Mouse (Mus musculus) layer of hippocampus, postnatal 14 days (tissue): ENCODE measurements around the gene Hist1h1a. TPM values are rescaled to one million over a fixed set of nuclear protein-coding genes. Genes with fewer than 3 reads are reported as not detected.
"Not testable (repeated sequence)": the region's sequence is repeated elsewhere in the genome, so short reads cannot be mapped to it uniquely, and the experiment has no call there.

Experiments
- DNase-seq, 2 experiments: peaks; one replicate each; pipeline ENCODE4 v3.0.0; 2021 to 2022; ENCODE audit warnings: low spot score in 2 of 2, mixed read lengths in 1 of 2
- total RNA-seq, 2 experiments: library from RNA; stranded (reverse); gene quantifications; 2 replicates each; pipeline ENCODE4 v1.2.3; 2021

The Hist1h1a gene
- total RNA-seq, 2 experiments from 2014 or later = 22.8 to 32.9 TPM

DNA sequence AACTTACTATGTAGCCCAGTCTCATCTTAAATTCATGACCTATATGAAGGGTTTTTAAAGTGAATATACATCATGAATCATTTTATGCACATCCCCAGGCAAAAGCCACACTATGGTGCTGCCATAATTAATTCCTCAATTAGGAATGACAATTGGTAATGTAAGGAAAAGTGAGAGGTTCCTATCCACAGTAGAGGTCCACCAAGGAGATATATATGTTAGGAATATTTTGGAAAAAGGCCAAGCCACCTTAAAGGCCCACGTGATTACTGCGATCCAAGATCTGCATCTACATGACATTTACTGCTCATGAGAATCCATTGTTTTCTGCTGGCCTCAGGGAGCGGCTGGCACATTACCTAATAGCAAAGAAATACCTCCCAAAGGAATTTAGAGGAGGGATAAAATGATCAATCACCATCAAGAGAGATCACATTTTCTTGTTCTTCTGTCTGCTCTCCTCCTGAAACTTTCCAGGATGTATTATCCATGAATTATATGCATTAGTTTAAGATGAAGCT lies 4.2 kb upstream of the Hist1h1a start:
- no peak for DNase-seq

DNA sequence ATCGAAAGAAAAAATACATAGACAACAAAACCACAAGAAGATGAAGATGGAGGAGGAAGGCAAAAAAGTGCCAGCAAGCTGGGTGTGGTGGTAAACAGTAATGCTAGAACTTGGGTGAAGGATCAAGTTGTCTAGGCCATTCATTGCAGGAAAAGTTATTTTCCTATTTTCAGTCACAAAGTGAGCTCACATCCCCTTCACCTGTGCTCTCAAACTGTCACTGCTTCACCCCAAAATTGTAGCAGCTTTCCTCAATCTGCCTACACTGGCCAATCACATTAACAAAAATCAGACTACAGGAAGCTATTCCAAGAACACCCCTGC lies 3.6 kb upstream of the Hist1h1a start:
- no peak for DNase-seq

DNA sequence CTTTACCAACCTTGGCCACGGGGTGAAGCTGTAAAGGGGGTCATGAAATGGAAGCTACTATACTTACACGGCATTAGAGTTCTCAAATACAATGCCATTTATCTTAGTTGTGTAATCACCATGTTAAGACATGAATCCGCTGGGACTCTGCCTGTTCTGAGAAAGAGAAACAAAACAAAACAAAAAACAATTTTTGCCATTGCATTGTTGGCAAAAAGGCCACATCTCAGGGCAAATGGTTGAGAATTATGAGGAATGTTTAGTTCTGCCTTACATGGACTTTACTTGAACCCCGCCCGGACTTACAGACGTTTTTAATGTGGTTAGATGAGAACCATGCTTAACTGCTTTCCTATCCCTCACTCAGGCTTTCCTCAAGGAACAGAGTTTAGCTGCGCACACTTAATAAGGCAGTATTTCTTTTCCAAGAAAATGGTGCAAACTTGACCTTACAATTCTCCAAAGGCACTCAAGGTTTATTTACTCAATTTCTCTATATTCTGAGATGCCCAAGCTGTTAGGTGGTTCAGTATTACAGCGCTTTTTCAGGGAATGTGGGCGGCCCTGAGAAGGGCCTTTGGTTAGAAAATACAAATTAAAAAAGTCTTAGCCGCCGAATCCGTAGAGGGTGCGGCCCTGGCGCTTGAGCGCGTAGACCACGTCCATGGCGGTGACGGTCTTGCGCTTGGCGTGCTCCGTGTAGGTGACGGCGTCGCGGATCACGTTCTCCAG lies 3.1 kb upstream of the Hist1h1a start:
- no peak for DNase-seq

DNA sequence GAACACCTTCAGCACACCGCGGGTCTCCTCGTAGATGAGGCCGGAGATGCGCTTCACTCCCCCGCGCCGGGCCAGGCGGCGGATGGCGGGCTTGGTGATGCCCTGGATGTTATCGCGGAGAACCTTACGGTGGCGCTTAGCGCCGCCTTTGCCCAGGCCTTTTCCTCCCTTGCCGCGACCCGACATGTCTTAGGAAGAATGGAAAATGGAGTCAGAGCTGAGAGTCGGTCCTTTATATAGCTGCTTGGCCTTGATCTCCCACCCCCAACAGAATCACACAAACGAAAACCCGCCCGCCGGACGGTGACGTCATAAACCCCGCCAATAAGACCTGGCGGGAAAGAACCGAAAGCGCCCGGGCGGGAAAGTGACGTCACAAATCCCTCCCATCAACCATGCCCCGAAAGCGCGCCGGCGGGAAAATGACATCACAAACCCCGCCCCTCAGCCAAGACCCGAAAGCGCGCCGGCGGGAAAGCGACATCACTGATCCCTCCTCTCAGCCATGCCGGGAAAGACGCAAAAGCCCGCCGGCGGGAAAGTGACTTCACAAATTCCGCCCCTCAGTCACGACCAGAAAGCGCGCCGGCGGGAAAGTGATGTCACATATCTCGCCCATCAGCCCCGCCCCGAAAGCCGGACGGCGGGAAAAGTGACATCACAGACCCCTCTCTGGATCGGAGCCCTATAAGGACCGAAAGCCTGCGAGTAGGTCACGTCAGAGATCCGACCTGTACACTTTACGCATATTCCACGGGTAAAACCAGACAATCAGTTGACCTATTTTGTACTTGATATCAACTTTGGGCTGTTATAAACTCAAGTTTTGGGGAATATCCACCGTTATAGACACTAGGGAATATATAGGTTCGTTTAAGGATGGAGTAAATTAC lies 2.2 kb upstream of the Hist1h1a start, which contains the start of gene Hist1h4a:
Gene Hist1h4a, minus strand, starts transcription at position 259 of the 893 bp plus-strand sequence.
- DNase-seq = peak; percentile 98 to 99

DNA sequence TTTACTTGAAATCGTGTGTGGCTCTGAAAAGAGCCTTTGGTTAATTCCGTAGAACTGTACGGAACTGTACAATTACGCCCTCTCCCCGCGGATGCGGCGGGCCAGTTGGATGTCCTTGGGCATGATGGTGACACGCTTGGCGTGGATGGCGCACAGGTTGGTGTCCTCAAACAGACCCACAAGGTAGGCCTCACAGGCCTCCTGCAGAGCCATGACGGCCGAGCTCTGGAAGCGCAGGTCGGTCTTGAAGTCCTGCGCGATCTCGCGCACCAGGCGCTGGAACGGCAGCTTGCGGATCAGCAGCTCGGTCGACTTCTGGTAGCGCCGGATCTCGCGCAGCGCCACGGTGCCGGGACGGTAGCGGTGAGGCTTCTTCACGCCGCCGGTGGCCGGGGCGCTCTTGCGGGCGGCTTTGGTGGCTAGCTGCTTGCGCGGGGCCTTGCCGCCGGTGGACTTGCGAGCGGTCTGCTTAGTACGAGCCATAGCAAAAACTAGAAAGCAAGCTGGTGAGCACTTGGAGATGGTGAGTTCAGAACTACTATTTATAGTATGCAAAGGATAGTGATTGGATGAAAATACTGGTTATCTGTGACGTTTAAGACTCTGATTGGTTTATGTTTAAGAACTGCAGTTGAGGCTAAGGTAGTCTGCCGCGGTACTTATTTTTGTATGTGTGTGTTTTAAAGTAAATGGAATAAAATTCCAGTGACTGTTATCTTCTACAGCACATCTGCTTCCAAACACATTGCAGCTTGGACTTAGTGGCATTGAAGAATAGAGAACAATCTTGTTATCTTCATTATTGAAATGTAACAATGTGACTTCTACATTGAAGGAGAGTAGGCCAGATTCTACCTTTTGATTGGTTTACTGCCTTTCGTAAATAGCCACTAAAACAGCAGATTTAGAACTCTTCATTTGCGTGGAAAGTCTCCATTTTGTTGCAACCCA lies 1.3 kb upstream of the Hist1h1a start, which contains the start of gene Hist1h3a:
Gene Hist1h3a, minus strand, starts transcription at position 516 of the 951 bp plus-strand sequence.
- peak; percentile 52 to 86 for DNase-seq

DNA sequence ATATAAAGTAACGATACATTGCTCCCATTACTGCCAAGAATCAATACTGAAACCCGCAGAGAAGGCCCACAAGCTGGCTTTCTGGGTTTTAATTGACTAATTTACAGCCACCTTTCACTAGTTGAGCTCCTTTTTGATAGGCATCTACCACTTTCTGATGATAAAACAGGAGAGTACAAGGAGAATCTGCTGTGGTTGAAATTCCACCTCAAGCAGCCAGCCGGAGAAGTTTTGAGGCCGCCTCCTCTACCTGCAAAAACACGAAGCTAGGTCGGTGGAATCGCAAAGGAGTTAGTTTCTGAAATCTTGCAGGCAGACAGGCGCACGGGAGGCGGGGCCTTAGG lies 252 bp upstream of the Hist1h1a start:
- no peak for DNase-seq

DNA sequence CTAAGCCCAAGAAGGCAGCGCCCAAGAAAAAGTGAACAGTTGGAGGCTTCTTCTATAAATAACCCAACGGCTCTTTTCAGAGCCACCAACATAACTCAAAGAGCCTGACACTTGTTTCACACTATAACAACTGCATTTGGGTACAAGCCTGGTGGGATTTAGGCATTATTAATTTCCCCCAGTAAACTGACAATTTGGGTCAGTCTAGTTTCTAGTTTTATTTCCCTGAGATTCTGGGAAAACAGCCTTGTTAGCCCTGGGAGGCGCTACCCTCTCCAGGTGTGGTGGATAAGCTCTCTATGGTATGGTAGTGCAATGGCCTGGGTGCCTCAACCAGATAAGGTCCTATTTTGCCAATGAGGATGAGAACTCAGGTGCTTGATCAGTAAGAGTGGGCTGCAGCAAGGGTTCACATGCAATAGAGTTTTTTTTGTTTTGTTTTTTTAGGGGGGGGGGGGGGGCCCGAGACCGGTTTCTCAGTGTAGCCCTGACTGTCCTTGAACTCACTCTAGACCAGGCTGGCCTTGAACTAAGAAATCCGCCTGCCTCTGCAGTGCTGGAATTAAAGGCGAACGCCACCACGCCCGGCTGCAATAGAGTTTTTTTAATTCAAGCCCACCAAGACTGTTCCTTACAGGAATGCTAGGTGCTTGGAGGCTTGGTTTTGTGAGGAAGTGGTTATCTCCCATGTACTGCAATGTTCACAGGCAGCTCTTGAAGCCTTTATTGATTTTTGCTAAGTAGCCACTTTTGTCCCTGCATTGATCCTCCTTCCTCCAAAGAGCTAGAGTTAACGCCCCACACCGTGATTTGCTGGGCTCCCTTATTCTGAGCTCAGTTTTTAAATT lies 1.1 kb downstream of the Hist1h1a start:
- no peak for DNase-seq

DNA sequence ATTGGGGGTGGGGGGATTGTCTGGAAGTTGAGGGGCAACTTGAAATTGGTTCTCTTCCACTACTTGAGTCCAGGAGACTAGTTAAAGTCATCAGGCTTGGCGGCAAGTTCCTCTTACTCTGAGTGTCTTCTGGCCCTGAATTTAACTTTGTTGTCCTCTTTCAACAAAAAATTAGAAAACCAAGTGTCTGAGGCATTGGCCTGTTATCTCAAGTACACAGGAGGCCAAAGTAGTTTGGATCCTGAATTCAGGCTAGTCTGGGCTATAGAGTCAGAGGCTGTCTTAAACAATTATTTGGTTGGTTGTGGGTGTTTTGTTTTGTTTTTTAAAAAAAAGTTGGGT lies 1.7 kb downstream of the Hist1h1a start:
- DNase-seq = no peak

DNA sequence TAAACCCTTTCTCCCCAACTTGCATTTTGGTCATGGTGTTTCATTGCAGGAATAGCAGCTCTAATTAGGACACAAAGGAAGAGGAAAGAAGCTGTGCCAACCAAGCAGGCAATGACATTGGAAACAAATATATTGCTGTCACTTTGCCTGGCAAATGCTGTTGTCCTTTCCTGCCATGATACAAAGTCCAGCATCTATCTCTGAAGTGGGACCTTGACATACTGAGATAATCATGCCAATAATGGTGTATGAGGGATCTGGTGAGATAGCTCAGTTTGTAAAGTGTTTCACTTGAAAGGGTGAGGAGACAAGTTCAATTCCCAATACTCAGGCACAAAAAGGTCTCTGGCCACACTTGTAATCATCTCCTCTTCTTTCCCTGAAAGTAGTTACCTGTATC lies 3.3 kb downstream of the Hist1h1a start:
- DNase-seq = no peak

DNA sequence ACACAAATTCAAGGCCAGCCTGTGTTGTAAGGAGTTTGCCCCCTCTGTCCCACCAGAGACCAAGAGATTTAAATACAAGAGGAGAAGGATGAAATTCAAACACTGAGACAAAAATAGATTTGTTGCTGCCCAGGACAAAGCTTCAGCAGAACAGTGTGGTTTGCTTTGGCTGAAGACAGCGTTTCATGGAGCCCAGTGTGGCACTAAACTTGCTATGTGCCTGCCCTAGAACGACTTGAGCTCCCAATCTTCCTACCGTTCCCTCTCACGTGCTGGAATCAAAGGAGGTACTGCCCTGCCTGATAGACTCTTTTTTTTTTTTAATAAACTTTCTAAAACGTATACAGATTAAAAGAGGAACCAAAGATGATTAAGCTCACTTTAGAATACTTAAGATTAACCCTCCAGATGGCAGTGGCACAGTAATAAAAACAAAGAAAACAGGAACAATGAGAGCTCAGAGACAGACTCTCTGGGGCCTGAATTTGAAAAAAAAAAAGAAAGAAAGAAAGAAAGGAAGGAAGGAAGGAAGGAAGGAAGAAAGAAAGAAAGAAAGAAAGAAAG lies 5.5 kb downstream of the Hist1h1a start:
- no peak for DNase-seq

DNA sequence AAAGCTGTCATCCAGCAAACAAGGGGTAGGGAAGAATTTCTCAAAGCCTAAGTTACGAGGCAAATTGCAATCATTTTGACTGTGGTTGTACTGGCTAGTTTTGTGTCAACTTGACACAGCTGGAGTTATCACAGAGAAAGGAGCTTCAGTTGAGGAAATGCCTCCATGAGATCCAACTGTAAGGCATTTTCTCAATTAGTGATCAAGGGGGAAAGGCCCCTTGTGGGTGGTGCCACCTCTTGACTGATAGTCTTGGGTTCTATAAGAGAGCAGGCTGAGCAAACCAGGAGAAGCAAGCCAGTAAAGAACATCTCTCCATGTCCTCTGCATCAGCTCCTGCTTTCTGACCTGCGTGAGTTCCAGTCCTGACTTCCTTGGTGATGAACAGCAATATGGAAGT lies 6.1 kb downstream of the Hist1h1a start, which contains the start of gene Trim38:
Gene Trim38, plus strand, starts transcription at position 301 of the 400 bp plus-strand sequence.
- DNase-seq = not testable (repeated sequence)

DNA sequence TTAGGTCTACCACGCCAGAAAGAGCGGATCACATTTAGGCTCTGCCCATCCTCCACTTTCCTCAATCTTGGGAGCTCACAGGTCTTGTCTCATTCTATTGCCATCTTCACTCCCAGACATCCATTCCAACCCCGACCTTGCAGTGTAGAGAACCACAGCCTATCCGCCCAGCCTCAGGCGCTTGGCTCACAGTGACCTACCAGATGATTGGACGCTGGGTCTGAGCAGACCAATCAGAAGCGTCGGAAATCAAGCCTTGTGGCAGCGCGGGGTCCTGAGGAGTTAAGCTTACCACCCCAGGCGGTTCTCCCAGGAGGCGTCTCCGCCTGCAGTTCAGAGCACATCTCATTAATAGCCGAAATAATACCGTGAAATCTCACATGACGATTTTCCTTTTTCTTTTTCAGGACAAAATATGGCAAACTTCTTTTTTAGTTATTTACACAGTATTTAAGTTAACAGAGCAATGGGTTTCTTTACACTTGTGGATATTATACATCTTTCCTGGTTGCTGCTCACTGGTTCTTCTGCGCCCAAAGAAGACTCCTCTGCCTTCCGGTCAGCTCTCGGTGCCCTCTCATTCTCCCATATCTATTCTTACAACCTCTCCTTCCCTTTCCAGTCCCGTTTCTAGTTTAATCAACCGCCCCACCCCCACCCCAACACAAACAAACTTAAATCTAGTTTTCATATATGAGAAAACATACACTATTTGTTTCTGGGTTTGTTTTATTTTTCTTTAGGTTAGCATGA lies 9.3 kb downstream of the Hist1h1a start:
- DNase-seq = peak in 1 of 2 experiments; percentile 21

DNA sequence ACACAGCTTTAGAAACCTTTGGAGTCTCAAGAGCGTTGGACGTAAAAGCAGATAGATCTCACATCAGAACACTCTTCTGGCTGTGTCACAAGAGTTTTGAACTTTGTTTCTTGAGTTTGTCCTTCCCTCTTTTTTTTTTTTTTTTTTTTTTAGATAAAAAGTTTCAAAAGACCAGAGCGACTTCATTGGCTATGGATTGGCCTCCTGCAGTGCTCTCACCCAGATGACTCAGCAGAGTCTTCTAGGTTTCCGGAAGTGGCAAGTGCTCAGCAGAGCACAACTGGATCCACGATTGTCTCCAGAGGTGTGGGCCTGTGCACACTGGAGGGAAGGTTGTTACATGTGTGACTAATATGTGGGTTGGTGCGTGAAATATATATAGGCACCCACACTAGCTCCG lies 14.9 kb downstream of the Hist1h1a start:
- no peak for DNase-seq

DNA sequence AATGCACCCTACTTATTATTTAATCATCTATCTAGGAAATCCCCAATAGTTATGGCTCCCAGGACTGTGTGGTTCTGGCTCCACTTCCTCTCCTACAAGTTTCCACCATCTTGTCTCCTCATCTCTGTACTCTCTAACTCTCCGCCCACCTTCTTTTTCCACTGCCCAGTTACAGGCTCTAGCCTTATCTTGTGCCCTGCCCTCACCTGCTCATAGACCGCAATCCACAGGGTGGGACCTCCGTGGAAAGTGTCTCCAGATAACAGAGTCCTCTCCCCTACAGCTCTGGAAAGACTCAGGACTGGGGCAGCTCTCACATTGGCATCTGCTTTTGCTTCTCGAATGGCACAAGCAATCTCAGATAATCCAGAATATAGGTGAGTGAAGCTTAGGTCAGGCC lies 15.6 kb downstream of the Hist1h1a start:
- DNase-seq = no peak

DNA sequence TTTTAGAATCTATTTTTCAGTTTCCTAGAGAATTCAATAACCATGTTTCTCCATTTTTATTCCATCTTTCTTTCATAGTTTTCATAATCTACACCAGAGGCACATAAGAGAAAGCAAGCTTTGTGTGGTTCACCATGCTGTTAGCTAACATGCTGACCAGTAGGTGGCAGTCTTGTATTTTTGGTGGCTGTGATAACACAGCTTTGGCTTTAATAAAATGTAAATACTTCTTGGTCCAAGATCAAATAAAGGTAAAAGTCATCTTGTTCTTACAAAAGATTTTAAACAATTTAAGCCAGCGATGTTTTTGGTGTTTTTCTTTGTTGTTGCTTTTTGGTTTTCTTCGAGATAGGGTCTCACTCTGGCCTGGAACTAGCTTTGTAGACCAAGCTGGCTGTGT lies 29.1 kb downstream of the Hist1h1a start:
- DNase-seq = peak; percentile 10 to 69

DNA sequence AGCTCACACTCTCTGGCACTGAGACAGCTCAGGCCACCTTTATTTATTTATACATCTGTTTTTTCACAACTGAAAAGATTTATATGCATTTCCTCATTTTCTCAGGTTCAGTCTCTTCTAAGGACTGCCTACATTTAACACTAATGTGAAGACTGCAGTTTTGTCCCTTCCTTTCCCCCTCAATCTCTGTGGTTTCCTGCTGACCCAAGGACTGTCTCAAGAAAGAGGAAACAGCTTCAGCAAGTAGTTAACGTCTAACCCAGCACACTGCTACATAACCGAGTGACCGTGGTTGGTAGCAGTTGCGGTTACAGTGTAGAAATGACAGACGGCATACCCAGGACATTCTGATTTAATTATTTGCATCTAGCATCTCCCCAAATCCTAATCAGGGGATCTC lies 35.9 kb downstream of the Hist1h1a start:
- no peak for DNase-seq

DNA sequence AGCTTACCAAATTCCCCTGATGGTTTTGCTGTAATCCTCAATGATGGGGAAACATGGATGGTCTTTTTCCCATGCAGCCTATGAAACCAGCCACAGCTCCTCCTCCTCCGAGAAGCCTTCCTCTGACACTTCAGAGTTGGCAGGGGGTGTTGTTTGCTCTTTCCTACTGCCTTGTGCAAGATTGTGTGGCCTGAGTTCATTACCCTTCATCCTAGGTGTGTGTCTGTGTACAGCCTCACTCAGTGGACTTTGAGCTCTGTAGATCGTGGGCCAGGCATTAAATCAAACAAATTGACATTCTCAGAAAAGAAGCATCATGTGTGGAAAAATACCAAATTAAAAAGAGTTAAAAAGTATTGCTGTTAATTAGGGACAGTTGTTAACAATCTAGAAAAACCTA lies 41.1 kb downstream of the Hist1h1a start:
- no peak for DNase-seq

DNA sequence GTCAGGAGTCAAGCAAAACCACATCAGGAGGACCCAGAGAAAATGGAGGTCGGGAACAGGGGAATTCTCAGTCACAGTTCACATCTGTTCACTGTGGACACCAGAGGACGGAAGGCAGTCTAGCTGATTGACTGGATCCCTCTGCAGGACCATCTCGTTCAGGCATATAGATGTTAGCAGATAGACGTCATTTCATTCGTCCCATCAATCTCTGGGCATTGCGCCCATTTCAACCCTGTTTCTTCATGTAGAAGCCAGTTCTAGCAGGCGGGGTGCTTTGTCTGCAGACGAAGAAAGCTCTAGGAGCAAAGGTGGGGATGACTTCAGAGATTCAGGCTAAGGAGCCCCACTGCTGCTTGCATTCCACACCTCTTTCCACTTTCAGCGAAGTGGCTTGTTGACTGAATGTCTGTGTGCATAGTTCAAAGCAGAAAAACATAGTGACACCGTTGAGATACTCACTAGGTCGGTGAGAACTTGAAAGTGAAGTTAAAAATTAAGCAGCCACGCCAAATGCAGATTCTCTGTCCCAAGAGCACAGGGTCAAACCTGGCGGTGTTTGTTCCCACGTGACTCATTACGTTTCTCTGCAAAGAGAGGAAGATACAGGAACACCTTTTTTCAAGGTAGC lies 43.1 kb downstream of the Hist1h1a start, which contains the start of gene Slc17a2:
Gene Slc17a2, plus strand, starts transcription at position 572 of the 631 bp plus-strand sequence.
- DNase-seq = no peak
